Mouse (Mus musculus): ENCODE measurements at regions not wholly inside any gene's neighbourhood (a gene's known extent, or its start where the extent isn't known, plus 50 kb on each side); places are given as distances from the start of the nearest gene placed in this dataset.

DNA sequence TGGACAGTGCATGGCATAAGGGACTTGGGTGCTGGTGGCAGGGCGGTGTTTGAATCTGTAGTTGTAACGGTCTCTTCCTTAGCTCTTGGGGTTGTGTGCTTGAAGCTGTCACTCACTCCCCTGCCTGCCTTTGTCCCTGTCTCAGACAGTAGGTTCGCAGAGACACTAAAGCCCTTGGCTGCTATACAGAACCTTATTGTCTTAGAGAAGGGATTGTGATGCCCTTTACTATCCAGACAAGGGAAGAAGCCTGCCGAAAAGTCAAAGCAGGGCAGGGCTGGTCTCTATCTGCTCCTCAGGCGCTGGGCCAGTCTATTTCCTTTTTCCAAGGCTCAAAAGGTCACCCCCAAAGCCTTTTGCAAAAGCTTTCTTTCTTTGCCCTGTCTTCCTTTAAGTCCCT, 109.2 kb upstream of the Aldh1b1 start:
- TF ChIP-seq CTCF (IDR thresholded peaks at IDR 0.05; ENCODE audit: extremely low read depth, insufficient read depth, insufficient read length, insufficient replicate concordance): no peak
- TF ChIP-seq POLR2A (IDR thresholded peaks at IDR 0.05; ENCODE audit: low read depth, low read length): no peak
